Mouse (Mus musculus): ENCODE data around the gene Nars2. TPM values are rescaled to one million over a fixed set of nuclear protein-coding genes. Genes with fewer than 3 reads are reported as not detected.

Gene Nars2
- total RNA-seq, 2 experiments from 2014 or later, result 8.9 to 9.8 TPM

- Histone ChIP-seq H3K4me3 (no peak overlapping the region), H3K27ac (no peak overlapping the region)
- DNase-seq, result no peak
- no peak for TF ChIP-seq CTCF (IDR thresholded peaks at IDR 0.05)
- intact Hi-C loops (cut with DNase I), result no loop called here
Observed at GRCm38 (mm10) chr7:97032412-97032811, 81.1 kb downstream of the Nars2 start.

GRCm38 (mm10) chr7:97039641-97040040, 88.3 kb downstream of the Nars2 start:
- H3K27ac ChIP-seq, result no peak overlapping the region
- no peak overlapping the region for H3K4me3 ChIP-seq
- TF ChIP-seq CTCF (IDR thresholded peaks at IDR 0.05), result no peak
- no peak for DNase-seq
- intact Hi-C loops (cut with DNase I), result no loop called here

GRCm38 (mm10) chr7:97041868-97042449, 90.7 kb downstream of the Nars2 start:
- Histone ChIP-seq H3K27ac (no peak overlapping the region), H3K4me3 (no peak overlapping the region)
- TF ChIP-seq CTCF (IDR thresholded peaks at IDR 0.05), result no peak
- no peak for DNase-seq
- intact Hi-C loops (cut with DNase I), result no loop called here

GRCm38 (mm10) chr7:97042981-97043380, 91.7 kb downstream of the Nars2 start:
- Histone ChIP-seq H3K27ac (no peak overlapping the region), H3K4me3 (no peak overlapping the region)
- no peak for DNase-seq
- intact Hi-C loops (cut with DNase I), result no loop called here
- TF ChIP-seq CTCF (IDR thresholded peaks at IDR 0.05), result no peak

GRCm38 (mm10) chr7:97060966-97061365, 109.7 kb downstream of the Nars2 start:
- H3K27ac ChIP-seq, result no peak overlapping the region
- no peak overlapping the region for H3K4me3 ChIP-seq
- intact Hi-C loops (cut with DNase I), result no loop called here
- TF ChIP-seq CTCF (IDR thresholded peaks at IDR 0.05), result no peak
- no peak for DNase-seq

GRCm38 (mm10) chr7:97071512-97071911, 120.2 kb downstream of the Nars2 start:
- intact Hi-C loops (cut with DNase I), result no loop called here
- no peak for TF ChIP-seq CTCF (IDR thresholded peaks at IDR 0.05)
- Histone ChIP-seq H3K27ac (no peak overlapping the region), H3K4me3 (no peak overlapping the region)
- DNase-seq, result no peak

GRCm38 (mm10) chr7:97072061-97072460, 120.8 kb downstream of the Nars2 start:
- Histone ChIP-seq H3K4me3 (no peak overlapping the region), H3K27ac (no peak overlapping the region)
- DNase-seq, result no peak
- intact Hi-C loops (cut with DNase I), result no loop called here
- TF ChIP-seq CTCF (IDR thresholded peaks at IDR 0.05), result no peak

GRCm38 (mm10) chr7:97074974-97075373, 123.7 kb downstream of the Nars2 start:
- H3K4me3 ChIP-seq, result no peak overlapping the region
- DNase-seq, result no peak
- no peak for TF ChIP-seq CTCF (IDR thresholded peaks at IDR 0.05)
- intact Hi-C loops (cut with DNase I), result no loop called here
- H3K27ac ChIP-seq, result peak overlapping the region; percentile 31; the same call in 1 of the 2 replicates

- intact Hi-C loops (cut with DNase I), result no loop called here
- H3K27ac ChIP-seq, result peak overlapping the region; percentile 58; the same call in 1 of the 2 replicates
- DNase-seq, result no peak
- no peak overlapping the region for H3K4me3 ChIP-seq
- no peak for TF ChIP-seq CTCF (IDR thresholded peaks at IDR 0.05)
Observed at GRCm38 (mm10) chr7:97076977-97077376, 125.7 kb downstream of the Nars2 start.

GRCm38 (mm10) chr7:97078685-97079084, 127.4 kb downstream of the Nars2 start:
- intact Hi-C loops (cut with DNase I), result no loop called here
- DNase-seq, result peak; percentile 44
- Histone ChIP-seq H3K4me3 (no peak overlapping the region), H3K27ac (0 out of 2 replicates have a peak overlapping the region, but pooled peaks have one; percentile 25)
- no peak for TF ChIP-seq CTCF (IDR thresholded peaks at IDR 0.05)

GRCm38 (mm10) chr7:97079145-97079544, 127.8 kb downstream of the Nars2 start:
- TF ChIP-seq CTCF (IDR thresholded peaks at IDR 0.05), result peak; percentile 73
- H3K27ac ChIP-seq, result peak overlapping the region; percentile 94
- H3K4me3 ChIP-seq, result peak overlapping the region; percentile 49
- peak; percentile 25 for DNase-seq
- intact Hi-C loops (cut with DNase I), result no loop called here

GRCm38 (mm10) chr7:97079651-97080365, 128.5 kb downstream of the Nars2 start:
- H3K4me3 ChIP-seq, result peak overlapping the region; percentile 49
- peak overlapping the region; percentile 94 for H3K27ac ChIP-seq
- DNase-seq, result no peak
- intact Hi-C loops (cut with DNase I), result no loop called here
- no peak for TF ChIP-seq CTCF (IDR thresholded peaks at IDR 0.05)

- intact Hi-C loops (cut with DNase I), result no loop called here
- H3K27ac ChIP-seq, result peak overlapping the region; percentile 94
- H3K4me3 ChIP-seq, result peak overlapping the region; percentile 96
- DNase-seq, result no peak
- TF ChIP-seq CTCF (IDR thresholded peaks at IDR 0.05), result no peak
Observed at GRCm38 (mm10) chr7:97080621-97081241, 129.4 kb downstream of the Nars2 start.

Data from gastrocnemius, adult 2 months (tissue).